Mouse (Mus musculus) adrenal gland, adult 10 weeks (tissue): ENCODE results near the gene Hmx1. TPM values are rescaled to one million over a fixed set of nuclear protein-coding genes. Genes with fewer than 3 reads are reported as not detected.

Experiments
- polyA plus RNA-seq: library from polyadenylated mRNA; stranded (reverse); fragments of 350-450 nt; fragmentation: Illumina TruSeq; extraction: RNeasy Lipid Tissue Mini Kit (QIAGEN cat#74804); gene quantifications from one replicate; pipeline ENCODE4 v1.2.3, GENCODE M21; 2014; ENCODE audit warnings: low read depth, low replicate concordance

The Hmx1 gene
- not detected for polyA plus RNA-seq

GRCm38 (mm10) chr5:35388491-35389111 is at the start of gene Hmx1:
Gene Hmx1 (plus strand): TSS chr5:35389108.

Other genes with a start within 250 kb of the Hmx1 start
- not detected for gene Adra2c, start 110.8 kb upstream of the Hmx1 start, polyA plus RNA-seq
- not detected for gene Cpz, start 136.6 kb downstream of the Hmx1 start, polyA plus RNA-seq
- gene Trmt44, start 186.0 kb downstream of the Hmx1 start, polyA plus RNA-seq: 1.5 TPM
- 19.0 TPM for gene Acox3, start 193.9 kb downstream of the Hmx1 start, polyA plus RNA-seq